Mouse (Mus musculus): ENCODE measurements at regions not wholly inside any gene's neighbourhood (a gene's known extent, or its start where the extent isn't known, plus 50 kb on each side); places are given as distances from the start of the nearest gene placed in this dataset.

DNA sequence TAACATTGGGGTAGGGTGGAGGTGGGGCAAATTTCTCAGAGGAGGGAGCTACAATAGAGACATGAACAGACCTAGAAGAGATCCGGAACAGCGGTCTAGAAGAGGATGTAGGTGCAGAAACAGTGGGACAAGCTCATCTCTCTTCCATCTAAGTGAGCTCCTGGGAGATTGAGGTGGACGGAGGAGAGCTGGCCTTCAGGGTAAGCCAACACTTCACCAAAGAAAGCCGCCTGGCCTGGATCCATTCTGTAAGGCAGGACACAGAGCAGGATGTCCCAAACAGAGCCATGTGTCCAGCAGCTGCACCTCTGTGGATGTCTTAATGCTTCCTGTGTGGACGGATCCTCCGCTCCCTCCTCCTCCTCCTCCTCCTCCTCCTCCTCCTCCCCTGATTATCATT lies 173.0 kb downstream of the Rab11fip4 start:
- CTCF ChIA-PET: interaction anchor here (0.5 kb wide), 1 partner anchor 42 kb away, joined by 3 read pairs; no protein-coding TSS in a partner anchor

DNA sequence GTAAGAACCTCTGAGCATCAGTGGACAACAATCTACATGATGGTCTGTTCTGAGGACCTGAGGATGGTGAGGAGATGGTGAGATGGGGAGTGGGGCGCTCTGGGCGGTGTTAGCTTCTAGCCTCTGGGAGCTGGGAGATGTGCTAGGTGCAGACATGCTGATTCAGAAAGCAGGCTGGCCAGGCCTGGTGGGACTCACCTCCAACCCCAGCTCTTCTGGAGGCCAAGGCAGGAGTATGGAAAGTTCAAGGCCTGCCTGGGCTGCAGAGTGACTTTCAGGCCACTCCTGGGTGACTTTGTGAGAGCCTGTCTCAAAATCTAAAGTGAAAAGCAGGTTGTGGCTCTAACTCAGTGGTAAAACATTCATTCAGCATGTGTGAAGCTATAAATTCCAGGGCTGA lies 171.6 kb downstream of the Rab11fip4 start:
- CTCF ChIA-PET: no interaction called here

DNA sequence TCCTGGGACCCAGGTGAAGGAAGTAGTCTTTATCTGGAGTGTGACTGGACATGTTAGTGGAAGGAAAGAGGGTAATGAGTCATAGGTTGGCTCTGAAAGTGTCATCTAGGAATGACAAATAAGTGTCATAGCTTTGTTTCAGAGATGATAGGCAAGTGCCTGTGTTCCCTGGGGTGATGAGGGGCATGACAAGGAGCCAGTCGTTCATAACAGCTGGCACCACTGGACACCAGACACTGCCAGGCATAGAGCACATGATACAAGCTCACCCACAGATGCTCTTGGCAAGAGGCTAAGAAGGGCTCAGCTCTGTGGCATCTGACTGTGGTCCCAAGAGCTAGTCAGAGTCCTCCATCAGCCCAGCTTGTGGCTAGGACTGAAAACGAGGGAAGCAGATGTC lies 171.0 kb downstream of the Rab11fip4 start:
- CTCF ChIA-PET: no interaction called here

DNA sequence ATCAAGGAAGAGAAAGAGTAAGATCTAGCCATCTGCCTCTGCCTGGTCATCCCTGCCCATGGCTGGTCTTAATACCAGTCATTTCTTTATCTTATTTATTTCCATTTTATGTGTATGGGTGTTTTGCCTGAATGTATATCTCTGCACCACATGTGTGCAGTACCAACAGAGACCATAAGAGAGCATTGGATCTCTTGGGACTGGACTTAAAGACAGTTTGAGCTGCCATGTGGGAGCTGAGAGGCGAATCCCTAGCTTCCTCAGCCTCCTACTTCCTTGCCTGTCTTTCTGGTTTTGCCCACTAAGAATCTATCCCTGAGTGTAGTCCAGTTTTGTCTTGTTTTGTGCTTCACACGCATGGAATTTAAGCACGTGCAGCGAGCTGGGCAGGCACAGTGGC lies 169.5 kb downstream of the Rab11fip4 start:
- CTCF ChIA-PET: no interaction called here

DNA sequence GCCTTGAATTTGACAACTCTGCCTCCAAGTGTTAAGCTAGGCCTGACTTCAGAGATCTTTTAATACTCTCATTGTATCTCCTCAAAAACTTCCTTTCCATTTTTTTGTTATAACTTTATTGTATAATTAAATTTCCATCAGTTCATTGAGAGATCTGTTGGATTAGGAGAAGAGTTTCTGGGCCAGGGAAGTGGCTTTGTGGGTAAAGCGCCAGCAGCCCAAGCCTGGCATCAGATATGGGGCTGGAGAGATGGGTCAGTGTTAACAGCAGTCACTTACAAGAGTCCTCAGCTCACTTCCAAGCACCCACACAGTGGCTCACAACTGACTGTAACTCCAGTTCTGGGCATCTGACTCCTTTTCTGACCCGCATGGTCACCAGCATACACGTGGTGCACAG lies 167.3 kb downstream of the Rab11fip4 start:
- CTCF ChIA-PET: no interaction called here

DNA sequence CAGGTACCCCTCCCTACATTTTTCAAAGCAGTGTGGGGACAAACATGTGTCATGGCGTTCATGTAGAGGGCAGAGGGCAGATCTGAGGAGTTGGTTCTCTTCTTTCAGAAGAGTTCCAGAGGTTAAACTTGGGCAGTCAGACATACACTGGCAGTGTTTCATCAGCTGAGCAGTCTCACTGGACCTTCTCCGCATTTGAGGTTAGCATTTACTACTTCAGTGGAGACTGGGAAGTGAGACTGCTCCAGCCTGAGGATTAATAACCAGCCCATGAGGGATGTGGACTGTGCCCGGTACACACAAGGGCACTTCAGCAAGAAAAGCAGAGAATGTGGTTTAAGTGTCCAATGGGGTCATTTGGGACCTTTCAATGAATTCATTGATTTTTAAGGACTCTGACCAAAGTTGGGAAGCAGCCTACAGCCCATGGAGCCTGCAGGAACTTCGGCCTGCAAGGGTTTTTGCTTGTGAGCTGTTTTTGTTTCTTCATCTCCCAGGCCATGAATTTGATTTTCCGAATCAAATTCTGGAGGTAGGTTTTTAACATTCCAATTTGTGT lies 166.6 kb downstream of the Rab11fip4 start:
- CTCF ChIA-PET: no interaction called here

DNA sequence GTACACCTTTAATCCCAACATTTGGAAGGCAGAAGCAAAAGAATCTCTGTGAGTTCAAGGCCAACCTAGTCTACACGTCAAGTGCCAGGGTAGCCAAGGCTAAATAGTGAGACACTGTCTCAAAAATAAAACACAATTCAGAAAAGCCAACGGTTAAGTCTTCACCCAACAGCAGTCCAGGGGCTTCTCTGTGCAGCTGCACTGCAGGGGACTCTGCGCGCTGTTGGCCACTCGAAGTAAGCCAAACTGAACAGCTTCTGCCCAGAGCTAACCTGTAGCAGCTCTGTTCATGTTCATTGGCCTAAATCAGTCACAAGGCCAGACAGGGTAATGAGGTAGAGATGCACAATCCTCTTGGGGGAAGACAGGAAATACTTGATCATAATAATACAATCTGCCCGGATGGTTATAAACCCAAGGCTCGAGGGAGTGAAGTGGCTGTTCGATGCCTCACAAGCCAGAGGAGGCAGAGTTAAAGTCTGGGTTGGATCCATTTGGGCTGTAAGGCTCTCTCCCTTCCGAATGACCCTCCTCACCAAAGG lies 165.4 kb downstream of the Rab11fip4 start:
- CTCF ChIA-PET: no interaction called here

DNA sequence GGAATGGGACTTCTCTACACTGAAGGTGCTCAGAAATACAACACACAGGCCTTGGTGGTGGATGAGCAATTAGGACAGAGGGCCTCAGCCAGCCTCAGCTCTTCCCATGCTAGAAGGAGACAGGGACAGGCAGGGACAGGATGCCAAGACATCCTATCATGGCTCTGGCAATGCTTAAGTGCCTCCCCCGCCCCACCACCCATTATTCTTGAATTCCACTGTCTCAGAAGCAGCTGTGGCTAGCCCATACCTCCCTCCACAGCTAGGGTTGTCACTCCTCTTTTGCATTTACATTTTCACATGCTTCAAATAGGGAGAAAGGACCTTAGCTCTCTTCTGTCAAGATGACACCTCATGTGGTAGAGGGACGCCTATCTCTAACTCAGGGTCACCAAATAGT lies 162.5 kb downstream of the Rab11fip4 start:
- CTCF ChIA-PET: no interaction called here

DNA sequence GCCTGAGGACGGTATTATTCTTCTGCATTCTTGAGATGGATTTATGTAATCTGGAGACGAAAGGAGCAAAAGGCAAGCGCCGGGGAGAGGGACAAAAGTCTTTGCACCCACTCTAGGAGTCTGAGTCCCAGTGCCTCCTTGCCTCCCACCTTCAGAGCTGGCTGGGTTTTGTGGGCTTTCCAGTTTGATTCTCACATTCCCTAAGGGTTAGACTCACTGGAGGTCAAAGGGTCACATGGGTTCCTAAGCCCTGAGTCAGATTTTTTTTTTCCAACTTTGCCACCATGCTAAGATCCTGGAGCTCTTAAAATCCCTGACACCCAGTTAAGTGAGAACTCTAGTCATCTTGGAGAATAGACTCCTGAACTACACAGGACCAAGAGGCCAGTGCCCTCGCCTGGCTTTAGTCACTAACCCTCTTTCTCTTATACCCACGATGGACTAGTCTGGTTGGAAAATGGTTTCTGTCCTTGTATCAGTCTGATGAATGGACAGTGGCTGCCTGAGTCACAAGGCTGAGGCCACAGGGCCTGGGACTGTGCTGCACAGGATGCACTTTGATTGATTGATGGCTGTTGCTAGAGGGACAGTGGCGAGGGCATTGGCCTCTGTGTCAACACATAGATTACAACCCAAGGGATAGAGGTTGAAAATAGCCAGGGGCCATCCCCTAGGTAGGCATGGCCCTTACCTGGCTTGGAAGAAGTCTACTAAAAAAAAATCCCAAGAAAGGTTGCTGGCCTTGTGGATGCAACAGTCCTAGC lies 161.9 kb downstream of the Rab11fip4 start:
- CTCF ChIA-PET: no interaction called here

DNA sequence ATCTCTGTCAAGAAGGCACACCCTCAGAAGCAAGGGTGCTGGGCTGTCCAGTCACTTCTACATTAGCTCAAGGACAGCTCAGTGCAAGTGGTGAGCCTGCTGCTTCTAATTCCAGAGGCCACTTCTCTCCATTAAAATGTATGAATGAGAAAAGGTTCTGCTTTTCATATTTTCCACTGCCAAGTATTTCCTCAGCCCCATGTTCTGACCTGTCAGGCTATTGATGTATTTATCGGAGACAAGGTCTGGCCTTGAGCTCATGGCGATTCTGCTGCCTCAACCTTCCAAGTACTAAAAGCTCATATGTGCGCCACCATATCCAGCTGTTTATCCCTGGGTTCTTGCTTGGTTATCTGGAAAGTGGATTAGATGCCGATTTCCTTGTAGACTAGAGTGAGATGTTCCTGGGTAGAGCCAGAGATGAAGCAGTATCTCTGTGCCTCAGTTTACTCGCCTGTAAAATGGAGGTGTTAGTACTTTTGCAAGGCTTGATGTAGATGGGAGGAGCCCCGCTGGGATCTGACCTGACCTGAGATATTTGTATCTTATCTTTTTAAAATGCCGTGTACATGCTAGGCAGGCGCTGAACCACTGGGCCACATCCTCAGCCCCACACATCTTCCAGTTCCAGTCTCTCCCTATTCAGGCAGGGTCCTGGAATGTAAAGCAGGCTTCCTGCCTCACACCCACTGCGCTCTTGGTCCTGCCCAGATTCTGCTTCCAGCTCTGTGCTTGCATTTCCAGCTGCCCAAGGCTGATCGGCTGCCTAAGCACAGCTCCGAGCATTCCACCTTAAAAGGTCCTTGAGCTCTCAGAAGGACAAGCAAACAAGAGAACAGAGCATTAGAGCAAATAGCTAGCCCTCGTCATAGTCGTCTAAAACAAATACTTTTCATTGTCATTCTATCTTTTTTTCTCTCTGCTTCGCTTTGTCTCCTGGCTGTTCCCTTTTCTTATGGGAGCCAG lies 161.0 kb downstream of the Rab11fip4 start:
- CTCF ChIA-PET: no interaction called here

DNA sequence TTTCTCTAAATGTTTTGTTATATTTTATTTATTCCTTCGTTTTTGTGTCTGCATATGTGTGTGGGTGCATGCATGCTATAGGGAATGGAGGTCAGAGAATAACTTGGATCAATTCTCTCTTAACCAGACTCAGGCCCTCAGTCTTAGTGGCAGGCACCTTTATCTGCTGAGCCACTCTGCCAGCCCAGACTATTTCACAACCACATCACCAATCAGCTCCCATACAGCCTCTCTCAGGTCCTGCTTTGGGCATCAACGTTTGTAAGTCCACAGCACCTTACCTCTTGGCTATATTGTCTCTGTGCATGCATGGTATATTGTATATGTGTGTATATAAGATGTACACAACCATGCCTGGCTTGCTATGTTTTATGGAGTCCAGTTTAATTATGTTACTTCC lies 159.9 kb downstream of the Rab11fip4 start:
- CTCF ChIA-PET: no interaction called here

DNA sequence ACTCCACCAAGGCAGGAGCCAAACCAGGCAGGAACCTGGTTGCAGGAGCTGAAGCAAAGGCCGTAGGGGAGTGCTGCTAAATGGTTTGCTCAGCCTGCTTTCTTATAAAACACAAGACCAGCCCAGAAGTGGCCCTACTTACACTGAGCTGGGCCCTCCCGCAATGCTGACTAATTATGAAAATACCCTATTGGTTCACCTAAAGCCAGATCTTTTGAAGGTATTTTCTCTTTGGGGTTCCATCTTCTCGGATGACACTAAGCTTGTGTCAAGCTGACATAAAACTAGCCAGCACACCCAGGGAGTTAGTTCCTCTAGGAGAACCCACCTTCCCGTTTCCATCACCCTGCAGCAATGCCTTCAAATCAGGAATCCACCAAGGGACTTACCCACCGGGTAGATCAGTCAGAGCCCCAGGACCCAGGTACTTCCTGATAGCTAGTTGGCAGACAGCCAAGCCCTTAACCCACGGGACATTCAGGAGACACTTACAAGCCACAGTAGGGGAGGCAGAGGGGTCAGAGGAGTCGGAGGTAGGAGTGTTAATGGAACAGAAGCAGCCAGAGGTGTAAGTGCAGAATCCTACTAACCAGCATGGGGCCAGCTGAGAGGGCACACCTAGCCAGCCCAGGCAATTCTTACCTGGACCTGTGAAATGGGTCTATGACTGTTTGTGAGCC lies 158.9 kb downstream of the Rab11fip4 start:
- CTCF ChIA-PET: no interaction called here

DNA sequence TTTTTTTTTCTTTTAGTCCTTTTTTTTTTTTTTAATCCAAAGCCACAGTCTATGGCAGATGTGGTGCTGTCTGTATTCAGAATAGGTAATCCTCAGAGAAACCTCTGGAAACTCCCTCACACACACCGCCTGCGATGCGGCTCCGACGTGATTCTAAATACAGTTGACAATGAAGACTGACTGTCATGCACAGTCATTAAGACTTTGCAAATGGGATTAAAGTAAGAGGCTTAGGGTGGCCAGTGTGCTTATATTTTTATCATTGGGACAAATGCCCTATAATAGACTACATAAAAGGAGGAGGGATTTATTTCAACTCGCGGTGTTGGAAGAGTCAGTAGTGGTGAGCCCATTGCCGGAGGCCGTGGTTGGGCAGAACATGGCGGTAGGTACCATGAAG lies 158.1 kb downstream of the Rab11fip4 start:
- CTCF ChIA-PET: no interaction called here

DNA sequence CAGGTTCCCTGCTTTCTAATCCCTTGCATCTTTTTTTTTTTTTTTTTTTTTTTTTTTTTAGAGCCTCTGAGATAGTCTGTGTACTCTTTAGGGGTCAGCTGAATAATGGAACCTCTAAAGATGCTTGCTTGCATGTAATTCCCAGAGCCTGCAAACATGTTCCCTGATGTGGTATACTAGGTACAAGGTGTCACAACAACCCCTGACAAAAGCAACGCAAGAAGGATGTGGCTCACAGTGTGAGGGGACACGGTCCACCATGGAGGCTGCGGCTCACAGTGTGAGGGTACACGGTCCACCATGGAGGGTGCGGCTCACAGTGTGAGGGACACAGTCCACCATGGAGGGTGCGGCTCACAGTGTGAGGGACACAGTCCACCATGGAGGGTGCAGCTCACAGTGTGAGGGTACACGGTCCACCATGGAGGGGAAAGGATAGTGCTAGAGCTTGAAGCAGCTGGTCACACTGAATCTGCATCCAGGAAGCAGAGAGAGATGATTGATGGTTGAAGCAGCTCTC lies 157.7 kb downstream of the Rab11fip4 start:
- CTCF ChIA-PET: no interaction called here

DNA sequence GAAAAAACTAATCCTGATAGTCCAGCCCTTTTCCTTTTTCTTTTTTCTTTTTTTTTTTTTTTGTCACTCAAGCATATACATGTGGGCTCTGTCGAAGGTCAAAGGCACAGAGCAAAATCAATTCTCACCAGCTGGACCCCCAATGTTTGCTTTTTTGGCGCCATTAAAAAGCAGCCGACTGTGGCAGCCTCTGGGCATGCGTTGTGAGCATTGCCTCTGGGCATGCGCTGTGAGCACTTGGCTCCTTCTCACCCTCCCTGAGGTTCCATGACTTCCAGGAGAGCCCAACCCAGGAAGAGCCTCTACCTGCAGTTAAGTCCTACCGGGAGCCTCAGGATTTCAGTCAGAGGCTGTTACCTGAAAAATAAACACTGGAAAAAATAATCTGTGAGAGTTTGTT lies 156.8 kb downstream of the Rab11fip4 start:
- CTCF ChIA-PET: no interaction called here

All from spleen, embryonic (tissue).